Mouse (Mus musculus) spleen, postnatal 10 days (tissue): ENCODE results near the gene Rab11fip5.
A peak's percentile ranks its signal among the peaks of the same experiment; 100 is the strongest.

Source experiments
- DNase-seq, 2 experiments: peaks; one replicate each; pipeline ENCODE4 v3.0.0; 2021 to 2022; ENCODE audit warnings: low spot score in 2 of 2

Gene Rab11fip5

DNA sequence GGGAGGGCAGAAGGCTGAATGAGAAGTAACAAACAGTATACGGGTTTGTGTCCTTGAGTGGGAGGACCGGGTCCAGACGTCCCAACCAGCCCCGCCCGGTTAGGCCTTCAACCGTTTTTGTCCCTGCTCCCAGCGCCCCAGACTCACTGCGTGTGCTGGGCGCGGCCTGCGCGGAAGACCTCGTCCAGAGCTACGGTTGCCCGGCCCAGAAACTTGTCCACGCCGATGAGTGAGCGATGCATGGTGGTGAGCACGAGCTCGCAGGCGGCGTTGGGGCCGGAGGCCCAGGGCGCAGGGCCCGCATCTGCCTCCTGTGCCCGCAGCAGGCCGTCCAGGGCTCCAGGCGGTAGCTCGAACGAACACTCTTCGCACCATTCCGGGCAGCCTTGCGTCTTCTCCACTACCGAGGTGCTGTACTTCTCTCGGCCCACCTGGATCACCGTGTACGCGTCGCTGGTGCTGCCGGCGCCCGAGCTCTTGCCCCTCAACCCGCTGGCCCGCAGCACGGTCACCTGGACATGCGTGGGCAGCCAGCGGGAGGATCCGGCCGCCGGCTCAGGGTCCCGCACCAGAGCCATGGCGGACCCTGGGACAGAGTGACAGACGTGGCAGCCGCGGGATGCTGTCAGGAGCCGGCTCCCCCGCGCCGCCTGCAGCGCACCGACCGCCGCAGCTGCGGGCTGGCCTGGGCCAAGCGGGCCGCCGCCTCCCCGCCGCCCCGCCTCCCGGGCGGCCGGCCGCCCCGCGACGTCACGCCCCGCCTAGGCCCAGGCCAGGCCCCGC, at the start of gene Rab11fip5:
Rab11fip5 (minus strand) TSS at position 684 of the 783 bp plus-strand sequence.
- DNase-seq, result peak in 1 of 2 experiments; percentile 37

DNA sequence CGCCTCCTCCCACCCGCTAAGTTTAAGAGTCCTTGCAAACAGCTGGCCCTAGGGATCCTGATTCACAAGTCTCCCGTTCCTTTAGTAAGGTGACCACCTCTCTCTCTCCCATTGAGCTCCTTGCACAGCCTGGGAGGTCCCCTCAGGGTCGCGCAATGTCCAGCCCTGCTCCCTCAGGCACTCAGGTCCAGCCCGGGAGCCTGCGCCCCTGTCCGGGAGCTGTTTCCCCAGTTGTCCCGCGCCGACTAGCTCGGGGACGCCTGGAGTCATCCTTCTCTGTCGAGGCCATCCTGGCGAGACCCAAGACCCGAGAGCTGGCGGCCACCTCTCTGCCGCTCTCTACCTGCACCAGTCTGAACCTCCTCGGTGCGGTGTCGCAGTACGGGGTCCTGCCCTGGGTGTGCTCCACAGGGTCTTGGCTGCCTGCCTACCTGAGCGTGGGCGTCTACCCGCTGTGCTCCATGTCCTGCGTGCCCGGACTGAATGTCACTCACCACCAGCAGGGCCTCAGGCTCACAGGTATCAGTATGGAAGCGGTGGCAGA, 49.5 kb upstream of the Rab11fip5 start, which contains the start of gene Noto:
Noto (plus strand) TSS at position 51 of the 544 bp plus-strand sequence.
- no peak for DNase-seq

DNA sequence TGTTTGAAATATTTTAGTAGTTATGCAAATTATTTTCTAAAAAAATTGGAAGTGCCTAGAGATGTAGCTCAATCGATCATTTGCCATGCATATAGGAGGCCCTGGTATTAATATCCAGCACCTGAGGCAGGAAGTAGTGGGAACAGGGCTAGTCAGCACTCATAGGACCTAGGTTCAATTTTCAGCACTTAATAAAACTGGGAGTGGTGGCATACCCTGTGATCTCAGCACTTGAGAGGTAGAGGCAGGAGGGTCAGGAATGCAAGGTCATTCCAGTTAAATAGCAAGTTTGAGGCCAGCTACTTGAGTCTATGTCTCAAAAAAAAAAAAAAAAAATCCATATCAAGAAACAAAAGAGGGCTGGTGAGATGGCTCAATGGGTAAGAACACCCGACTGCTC, 44.7 kb upstream of the Rab11fip5 start:
- no peak for DNase-seq

DNA sequence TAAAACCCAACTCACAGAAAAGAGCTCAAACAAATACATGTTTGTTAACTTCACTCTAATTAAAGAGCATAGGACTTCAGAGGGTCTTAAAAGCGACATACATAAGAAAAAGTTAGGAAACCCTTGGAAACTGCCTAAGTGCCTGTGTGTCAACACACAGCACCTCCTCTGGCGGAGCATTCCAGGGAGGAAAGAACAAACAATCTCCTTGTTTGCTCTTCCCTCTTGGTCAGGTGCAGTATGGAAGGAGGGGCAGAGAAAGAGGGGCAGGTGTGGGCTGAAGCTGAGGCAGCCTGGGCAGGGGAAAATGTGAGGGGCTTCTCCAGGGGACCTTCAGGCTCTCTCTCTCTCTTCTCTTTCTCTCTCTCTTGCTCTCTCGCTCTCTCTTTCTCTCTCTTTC, 41.4 kb upstream of the Rab11fip5 start:
- no peak for DNase-seq

DNA sequence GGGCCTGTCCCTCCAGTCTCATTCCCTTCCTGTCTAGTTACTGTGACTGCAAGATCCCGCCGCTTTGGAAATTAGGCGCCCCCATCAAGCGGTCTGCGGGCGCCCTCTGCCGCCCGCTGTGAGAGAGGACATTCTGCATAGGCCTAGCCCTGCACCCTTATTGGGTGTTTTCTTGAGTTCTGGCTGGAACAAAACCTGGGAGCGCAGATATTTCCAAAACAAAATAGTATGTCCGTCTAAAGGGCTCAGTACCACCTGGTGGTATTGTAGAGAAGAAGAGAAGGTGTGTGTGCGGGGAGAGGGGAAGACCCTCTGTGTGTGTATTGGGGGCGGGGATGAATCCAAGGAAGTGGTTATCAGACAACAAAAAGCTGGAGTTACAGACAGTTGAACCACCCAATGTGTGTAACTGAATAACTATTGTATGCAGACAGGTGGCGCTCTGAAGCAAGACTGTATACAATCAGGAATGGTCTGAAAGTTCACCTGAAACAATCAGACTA, 36.4 kb upstream of the Rab11fip5 start:
- peak in 1 of 2 experiments; percentile 44 for DNase-seq

DNA sequence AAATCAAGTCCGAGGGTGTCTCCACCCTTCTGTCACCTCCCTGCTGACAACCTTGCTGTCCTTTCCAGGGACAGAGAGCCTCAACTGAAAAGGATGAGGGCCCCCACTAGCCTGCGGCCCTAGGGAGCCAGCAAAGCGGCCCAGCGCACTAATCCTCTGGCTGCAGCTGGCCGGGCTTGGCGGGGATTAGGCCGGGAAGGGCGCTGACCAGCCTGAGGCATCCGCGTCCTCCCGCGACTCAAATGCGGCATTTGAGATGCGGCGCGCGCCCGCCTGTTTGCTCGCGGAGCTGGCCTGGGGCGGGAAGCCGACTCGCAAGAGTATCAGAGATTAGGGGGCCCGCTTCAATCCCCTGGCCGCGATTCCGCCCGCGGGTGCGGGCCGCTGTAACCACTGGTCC, 34.6 kb upstream of the Rab11fip5 start:
- no peak for DNase-seq

DNA sequence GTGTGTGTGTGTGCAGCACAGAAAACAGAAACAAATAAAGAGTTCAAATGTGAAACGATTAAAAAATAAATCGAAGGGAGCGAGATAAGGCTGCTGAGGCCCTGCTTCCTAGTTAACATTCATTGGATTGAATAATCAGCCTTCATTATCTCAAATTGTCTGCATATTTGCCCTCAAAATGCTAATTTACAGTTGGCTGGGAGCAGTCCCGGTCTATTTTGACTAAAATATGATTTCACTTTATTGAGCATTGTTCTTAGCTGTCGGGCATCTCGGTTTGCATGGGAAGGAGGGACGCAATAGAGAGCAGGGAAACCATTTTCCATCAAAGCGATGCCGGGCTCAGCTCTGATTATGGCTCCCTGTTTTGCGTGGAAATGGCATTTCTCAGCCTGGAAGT, 28.6 kb upstream of the Rab11fip5 start:
- no peak for DNase-seq

DNA sequence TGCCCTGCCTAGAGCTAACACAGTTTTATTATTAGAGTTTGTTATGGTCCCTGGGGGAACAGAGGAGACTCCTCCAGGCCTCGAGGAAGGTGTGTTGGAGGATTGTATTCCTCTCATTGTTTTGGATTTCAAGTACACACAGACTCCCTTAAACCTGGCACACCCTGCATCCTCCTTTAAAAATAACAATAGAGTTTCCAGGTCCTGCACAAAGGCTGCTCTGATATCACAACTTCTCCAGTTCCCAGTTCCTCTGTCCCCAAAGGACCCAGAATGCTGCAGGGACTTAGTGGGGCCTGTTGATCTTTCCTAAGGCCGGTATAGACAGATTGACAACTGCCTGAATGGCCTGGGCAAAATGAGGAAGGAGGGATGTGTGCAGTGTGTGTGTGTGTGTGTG, 28.2 kb upstream of the Rab11fip5 start:
- no peak for DNase-seq

DNA sequence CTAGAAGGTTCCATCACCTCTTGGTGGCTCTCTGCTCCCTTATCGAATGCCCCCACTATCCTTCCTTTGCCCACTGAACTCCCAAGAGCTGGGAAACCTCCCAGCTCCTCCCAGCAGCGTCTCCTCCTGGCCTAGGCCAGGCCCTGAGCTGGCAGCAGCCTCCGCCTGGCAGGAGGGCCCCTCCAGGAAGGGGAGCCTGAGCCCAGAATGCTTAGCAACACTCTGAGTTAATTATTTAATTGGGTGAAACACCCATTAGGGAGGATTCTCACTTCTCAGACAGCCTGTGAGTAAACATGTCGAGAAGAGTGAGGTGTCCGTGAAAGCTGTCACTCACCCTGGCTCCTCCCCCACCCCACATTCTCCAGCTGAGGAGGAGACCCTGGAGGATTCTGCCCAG, 25.3 kb upstream of the Rab11fip5 start:
- DNase-seq, result no peak

DNA sequence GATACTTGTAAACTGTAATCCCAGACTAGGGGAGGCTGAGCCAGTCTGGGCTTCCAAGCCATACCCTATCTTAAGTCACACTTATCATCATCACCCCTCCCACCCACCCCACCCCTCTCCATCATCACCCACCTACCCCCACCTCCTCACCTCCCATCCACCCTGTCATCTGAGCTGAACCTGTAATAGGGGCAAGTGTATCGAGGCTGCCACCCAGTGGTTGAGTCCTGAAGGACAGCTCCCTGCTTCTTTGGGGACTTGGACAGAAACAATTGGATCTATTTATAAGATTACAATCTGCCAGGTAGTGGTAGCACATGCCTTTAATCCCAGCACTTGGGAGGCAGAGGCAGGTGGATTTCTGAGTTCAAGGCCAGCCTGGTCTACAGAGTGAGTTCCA, 22.7 kb upstream of the Rab11fip5 start:
- DNase-seq, result peak in 1 of 2 experiments; percentile 58

DNA sequence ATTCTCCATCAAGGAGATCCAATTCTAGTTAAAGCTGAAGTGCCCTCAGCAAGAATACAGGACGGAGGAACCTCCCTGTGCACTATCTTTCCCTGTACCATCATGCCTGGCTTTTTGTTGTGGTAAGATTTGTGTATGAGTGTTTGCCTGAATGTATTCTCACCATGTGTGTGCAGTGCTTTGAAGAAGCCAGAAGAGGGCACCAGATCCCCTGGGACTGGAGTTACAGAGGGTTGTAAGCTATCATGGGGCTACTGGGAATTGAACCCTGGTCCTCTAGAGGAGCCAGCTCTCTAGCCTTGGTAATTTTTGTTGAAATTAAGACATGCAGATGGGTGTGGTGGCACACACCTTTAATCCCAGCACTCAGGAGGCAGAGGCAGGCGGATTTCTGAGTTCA, 20.9 kb upstream of the Rab11fip5 start:
- no peak for DNase-seq

DNA sequence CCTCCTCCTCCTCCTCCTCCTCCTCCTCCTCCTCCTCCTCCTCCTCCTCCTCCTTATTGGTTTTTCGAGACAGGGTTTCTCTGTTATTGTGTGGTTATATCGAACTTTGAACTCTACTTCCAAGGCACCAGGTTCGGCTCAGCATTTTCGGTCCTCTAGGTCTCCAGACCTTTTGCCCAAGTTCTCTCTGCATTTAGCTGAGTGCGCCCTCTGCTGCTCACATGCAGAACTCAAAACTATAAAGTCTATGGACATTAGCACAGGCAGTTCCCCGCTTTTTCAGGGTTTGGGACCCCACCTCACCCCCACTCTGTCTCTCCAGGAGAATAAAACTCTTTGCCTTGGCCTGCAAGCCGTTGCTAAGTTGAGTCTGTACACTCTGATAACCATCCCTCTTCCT, 17.4 kb upstream of the Rab11fip5 start:
- DNase-seq, result peak; percentile 49 to 80

DNA sequence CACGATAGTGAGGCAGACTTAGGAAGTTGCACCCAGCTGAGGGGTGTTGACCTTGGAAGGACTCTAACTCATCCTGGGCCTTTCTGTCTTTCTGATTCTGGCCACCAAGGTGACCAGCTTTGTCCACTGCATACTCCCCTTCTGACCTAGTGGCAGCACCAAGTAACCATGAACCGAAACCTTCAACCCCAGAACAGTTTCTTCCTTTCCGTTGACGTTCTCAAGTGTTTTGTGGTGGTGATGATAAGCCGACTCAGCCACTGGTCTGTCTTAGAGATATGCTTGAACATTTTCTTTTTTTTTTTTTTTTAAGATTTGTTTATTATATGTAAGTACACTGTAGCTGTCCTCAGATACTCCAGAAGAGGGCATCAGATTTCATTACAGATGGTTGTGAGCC, 14.2 kb upstream of the Rab11fip5 start:
- no peak for DNase-seq

DNA sequence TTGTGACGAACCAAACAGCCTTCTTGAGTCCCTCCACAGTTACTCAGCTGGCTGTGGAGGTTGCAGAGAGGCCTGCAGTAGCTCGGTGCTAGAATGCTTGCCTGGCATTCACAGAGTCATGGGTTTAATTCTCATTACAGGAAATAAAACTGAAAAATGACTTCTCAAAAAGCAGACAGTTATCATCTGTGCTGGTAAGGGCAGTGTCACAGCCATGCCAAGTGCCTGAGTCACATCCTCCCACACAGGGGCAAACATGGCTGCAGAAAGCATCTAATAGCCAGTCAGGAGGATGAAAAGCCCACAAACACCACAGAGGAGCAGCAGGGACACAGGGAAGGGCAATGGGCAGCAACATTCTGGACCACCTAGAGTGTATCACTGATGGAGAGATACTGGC, 8.4 kb upstream of the Rab11fip5 start:
- DNase-seq, result no peak

DNA sequence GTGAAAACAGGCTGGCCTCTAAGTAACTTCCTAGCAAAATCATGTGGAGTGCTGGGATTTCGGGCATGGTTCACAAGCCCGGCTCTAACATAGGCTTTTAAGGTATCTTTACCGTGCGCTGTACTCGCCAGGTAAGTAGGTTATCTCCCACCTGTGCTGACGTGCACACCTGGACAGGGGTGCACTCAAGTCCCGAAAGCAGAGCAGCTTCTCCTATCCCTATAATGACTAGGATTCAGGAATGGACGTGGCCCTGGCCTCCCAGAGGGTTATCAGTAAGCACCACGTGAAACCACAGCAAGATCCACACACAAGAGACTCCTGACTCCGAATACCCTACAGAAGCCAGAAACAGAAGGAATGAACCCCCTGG, 7.2 kb upstream of the Rab11fip5 start:
- DNase-seq, result no peak

DNA sequence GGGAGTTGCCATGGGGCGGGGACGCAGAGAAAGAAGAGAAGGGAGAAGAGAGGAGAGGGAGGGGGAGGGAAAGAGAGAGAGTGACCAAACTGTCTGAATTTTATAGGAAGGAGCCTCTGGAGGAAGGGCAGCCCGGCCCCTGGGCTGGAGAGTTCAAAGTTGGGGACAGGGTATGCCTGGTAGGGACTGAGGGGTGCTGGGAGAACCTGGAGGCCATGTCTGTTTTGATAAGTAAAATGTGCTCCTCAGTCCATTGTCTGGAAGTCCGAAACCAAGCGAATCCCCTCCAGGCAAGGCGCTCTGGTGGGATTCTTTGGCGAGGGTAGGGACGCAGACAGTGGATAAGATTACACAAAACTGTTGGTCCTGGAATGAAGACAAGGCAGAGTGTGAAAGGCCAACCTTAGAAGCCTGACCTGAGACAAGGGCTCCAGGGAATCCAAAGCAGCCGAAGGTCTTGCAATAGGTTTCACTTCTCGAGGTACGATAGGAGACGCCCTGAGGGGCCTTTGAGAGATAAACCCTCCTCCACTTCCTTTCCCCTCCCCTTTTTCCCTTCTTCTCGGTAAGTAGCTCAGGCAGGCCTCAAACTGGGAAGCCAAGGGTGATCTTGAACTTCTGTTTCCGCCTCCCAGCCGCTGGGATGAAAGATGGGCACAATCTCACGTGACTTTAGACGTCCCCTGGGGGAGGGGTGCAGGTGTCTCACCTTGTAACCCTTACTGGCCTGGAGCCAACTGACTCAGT, 6.6 kb upstream of the Rab11fip5 start:
- DNase-seq, result no peak

DNA sequence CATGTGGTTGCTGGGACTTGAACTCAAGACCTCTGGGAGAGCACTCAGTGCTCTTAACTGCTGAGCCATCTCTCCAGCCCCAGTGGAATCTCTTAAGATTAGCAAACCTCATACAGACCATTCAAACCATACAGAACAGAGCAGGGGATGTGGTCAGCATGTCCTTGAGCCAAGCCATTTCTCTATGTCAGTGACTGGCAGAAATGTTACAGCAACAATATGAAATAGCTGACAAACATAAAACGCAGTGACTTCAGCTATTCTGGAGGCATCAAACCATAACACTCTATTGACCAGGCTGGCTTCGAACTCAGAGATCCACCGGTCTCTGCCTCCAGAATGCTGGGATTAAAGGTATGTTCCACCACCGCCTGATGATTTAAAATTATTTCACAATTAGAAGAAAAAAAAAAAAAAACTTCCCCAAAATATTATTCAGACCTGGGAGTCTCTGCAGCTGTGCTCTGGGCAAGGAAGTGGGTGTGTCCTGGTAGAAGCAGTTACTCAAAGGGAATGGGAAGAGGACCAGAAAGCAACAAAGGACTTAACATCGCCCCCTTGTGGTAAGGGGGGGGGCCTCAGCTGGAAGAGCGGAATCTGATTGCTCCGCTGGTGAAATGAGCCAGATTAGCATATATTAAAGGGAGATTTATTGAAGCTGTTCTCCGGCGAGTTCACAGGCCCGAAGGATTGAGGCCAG, 5.9 kb upstream of the Rab11fip5 start:
- peak; percentile 33 to 68 for DNase-seq

DNA sequence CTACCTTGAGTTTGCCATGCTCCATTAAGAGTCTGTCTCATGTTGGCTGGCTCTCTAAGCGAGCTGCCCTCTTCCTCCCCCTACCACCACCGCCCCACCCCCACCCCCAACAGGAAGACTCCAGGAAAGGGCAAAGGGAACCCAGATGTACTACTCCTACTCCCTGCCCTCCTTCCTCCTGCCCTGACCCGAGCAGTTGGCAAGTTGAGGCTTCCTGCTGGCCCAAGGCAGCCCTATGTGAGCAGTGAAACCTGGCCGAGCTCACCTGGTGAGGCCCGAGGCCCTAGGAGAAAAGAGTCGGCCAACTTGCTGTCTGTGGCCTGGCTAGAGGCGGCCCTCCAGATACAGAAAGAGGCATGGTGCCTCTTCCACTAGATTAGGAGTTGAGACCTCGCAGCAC, 4.2 kb upstream of the Rab11fip5 start:
- no peak for DNase-seq

DNA sequence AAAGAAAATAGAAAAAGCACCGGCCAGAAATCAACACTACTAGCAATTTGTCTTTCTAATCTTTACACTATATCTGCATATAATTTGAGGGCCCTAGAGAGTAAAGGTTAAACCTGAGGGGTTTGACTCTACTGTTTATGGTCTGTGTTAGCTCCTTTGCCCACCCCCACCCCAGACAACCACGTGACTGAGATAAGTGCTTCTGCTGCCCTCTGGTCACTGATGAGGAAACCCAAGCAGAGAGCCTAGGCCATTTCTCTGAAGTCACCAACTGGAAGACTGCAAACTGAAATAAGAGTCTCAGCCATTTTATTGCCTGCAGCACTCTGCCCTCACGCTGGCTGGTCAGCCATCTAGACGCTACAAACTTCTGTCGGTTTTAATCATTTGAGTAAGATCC, 3.4 kb upstream of the Rab11fip5 start:
- no peak for DNase-seq

DNA sequence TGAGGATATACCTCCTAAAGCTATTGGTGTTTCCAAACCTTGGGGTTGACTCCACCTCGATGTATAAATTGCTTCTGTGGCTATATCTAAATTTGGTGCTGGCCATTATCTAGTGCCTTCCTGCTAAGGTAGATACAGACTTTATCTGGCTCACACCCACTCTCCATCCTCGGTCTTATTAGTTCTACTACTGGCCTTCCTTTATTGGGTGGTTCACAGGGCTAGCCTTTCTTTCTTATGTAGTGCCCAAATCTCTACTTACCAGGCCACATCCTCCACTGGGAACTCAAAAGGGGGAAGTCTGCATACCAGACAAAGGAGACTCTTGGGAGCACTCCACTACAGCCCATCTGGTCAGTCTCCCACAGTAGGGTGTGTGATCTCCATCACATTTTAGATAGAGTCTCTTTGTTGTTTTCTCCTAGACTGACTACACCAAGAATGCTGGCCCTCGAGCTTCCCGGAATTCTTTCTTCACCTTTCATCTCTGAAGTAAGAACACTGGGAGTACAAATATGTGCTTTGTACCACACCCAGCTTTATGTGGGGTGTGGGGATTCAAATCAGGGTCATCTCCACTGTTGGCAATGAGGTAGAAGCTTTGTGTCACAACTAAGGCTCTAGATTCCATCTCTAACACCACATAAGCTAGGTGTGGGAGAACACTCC, 2.8 kb upstream of the Rab11fip5 start:
- no peak for DNase-seq

DNA sequence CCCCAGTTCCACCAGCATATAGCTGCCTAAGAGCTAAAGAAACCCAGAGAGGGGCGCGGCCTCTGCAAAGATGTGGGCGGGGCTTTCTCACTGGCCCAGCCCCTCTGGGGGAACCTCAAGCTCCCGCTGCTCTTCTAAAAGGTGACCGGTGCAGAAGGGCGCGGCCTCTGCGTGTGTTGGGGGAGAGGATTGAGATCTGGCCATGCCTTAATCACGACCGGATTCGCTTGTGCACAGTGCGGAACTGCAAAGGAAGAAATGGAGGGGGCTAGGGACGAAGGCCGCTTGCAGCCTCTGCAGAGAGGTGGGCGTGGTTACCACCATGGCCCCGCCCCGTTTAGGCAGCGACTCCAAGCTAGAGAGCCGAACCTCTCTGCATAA, 290 bp upstream of the Rab11fip5 start:
- DNase-seq, result peak; percentile 95 to 99
